Mouse (Mus musculus) hindbrain, embryonic 14.5 days (tissue): ENCODE results near the gene Gm3854. TPM values are rescaled to one million over a fixed set of nuclear protein-coding genes. Genes with fewer than 3 reads are reported as not detected.

Experiments used
- polyA plus RNA-seq: library from polyadenylated mRNA; unstranded; fragments of >200 nt; fragmentation: Nextera tagmentation; extraction: Ambion mirVana; gene quantifications from 2 replicates; pipeline ENCODE4 v1.2.1, GENCODE M21; 2014

Gm3854 gene
- polyA plus RNA-seq, 1 experiment from 2014 or later, result 6.5 TPM

Other genes starting within 250 kb of the Gm3854 start
- gene Zfp787, start 187.8 kb upstream of the Gm3854 start, polyA plus RNA-seq, result 14.2 and 14.5 TPM in 2 replicates
- gene Zfp444, start 171.5 kb upstream of the Gm3854 start, polyA plus RNA-seq, result 74.7 and 80.0 TPM in 2 replicates
- not detected in 2 replicates for gene Galp, start 146.7 kb upstream of the Gm3854 start, polyA plus RNA-seq
- gene Zscan5b, start 121.5 kb upstream of the Gm3854 start, polyA plus RNA-seq, result not detected in 2 replicates
- gene Epp13, start 91.0 kb upstream of the Gm3854 start, polyA plus RNA-seq, result not detected in 2 replicates
- 14.4 and 19.1 TPM in 2 replicates for gene Zfp667, start 57.2 kb upstream of the Gm3854 start, polyA plus RNA-seq
- gene Zfp583, start 12.5 kb upstream of the Gm3854 start, polyA plus RNA-seq, result 14.4 and 18.2 TPM in 2 replicates
- gene Zfp78, start 19.5 kb downstream of the Gm3854 start, polyA plus RNA-seq, result 5.7 and 6.6 TPM in 2 replicates
- gene Zfp28, start 39.5 kb downstream of the Gm3854 start, polyA plus RNA-seq, result 15.2 and 16.0 TPM in 2 replicates
- 8.2 and 8.3 TPM in 2 replicates for gene Smim17, start 55.0 kb downstream of the Gm3854 start, polyA plus RNA-seq
- not detected in 2 replicates for gene Gm20715, start 66.5 kb downstream of the Gm3854 start, polyA plus RNA-seq
- gene Olfr1344, start 94.9 kb downstream of the Gm3854 start, polyA plus RNA-seq, result 0.29 and 0.91 TPM in 2 replicates
- gene Olfr1336, start 112.4 kb downstream of the Gm3854 start, polyA plus RNA-seq, result not detected in 2 replicates
- not detected in 2 replicates for gene Olfr1346, start 123.3 kb downstream of the Gm3854 start, polyA plus RNA-seq
- not detected in 2 replicates for gene Olfr5, start 143.2 kb downstream of the Gm3854 start, polyA plus RNA-seq
- not detected in 2 replicates for gene Olfr1347, start 156.0 kb downstream of the Gm3854 start, polyA plus RNA-seq
- gene Olfr1348, start 165.0 kb downstream of the Gm3854 start, polyA plus RNA-seq, result not detected in 2 replicates
- not detected in 2 replicates for gene Olfr1349, start 179.2 kb downstream of the Gm3854 start, polyA plus RNA-seq
- gene Olfr1350, start 221.1 kb downstream of the Gm3854 start, polyA plus RNA-seq, result not detected in 2 replicates